Mouse (Mus musculus) heart, postnatal 0 days (tissue): ENCODE measurements around the gene Cd300a.
A peak's percentile ranks its signal among the peaks of the same experiment; 100 is the strongest.

ENCODE experiments used
- CTCF ChIP-seq: IDR thresholded peaks from 2 replicates; pipeline ENCODE4 v1.5.1; 2016; ENCODE audit warnings: antibody characterized with exemption, control low read depth, low read depth
- EP300 ChIP-seq: IDR thresholded peaks from 2 replicates; pipeline ENCODE4 v1.6.1; 2016; ENCODE audit warnings: antibody characterized with exemption, low read depth

GRCm38 (mm10) chr11:114923961-114924360, 34.1 kb downstream of the Cd300a start:
- TF ChIP-seq EP300, result no peak
- peak; percentile 34 for TF ChIP-seq CTCF
